Mouse (Mus musculus) lung, postnatal 14 days (tissue): ENCODE measurements around the gene Sh2d4b.
A peak's percentile ranks its signal among the peaks of the same experiment; 100 is the strongest.

Experiments used
- DNase-seq: peaks from one replicate; pipeline ENCODE4 v3.0.0; 2021

Gene Sh2d4b

DNA sequence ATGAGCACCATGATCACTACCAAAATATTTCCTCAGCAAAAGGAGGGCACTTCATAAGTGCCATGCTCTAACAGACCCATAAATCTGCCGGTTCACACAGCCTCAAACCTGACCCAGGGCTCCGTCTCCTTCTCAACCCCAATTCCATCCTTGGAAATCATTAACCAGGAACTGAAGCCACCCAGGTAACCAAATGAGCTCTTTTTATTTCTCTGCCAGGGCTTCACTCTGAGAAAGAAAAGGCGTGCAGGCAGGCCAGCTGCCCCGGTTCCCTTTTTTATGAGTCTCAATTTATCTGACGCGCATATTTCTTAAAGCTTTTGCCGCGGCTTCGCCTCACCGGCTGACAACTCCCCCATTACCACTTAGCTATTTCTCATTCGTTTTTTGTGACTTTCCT is 63.0 kb downstream of the Sh2d4b start:
- DNase-seq = no peak

DNA sequence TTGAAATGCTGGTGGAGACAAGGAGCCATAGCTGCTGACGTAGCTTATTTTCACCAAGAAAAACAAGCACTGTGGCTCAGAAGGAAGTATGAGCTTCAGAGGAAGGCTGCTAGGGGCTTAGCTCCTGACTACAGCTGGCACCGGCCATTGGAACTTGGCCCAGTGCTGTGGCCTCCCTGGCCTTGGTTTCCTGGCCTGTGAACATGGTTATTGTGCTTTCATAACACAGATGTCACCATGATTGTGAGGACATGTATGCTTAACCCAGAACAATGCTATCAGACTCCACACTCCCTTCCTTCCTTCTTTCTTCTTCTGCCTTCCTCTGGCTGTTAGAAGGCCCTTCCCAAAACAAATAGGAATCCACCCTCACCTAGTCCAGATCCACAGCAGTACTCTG is 75.0 kb downstream of the Sh2d4b start:
- peak; percentile 60 for DNase-seq

DNA sequence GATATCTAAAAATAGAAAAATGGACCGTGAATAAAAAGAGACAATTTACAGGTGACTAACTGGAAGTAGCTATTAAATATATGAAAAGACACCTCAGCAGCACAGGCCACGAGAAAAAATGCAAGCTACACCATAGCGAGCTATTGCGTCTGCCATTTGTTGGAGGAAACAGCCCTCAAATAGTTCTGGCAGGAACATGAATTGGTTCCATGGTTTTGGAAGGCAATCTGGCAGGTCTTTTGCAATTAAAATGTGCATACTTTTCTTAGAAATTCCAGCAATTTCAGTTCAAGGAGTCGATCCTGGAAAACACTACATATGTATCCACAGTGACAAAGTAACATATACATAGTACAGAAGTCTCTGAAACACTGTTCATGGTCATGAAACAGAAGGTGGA is 76.4 kb downstream of the Sh2d4b start:
- DNase-seq = no peak

DNA sequence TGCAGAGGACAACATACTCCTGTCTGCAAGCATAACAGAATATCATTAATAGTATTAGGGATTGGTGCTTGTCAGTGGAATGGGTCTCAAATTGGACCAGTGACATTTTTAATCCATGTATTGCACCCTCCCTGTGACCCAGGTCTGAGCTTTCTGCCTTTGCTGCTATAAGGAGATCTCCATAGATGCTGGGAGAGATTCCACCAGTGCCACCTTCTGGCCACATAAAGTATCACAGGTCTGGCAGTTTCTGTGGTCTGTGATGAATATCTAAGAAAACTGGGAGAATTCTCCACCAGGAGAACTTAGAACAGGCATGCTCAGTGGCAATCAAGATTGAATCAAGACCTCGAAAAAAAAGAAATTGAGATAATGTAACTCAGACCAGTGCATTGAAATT is 101.5 kb downstream of the Sh2d4b start:
- peak; percentile 44 for DNase-seq

DNA sequence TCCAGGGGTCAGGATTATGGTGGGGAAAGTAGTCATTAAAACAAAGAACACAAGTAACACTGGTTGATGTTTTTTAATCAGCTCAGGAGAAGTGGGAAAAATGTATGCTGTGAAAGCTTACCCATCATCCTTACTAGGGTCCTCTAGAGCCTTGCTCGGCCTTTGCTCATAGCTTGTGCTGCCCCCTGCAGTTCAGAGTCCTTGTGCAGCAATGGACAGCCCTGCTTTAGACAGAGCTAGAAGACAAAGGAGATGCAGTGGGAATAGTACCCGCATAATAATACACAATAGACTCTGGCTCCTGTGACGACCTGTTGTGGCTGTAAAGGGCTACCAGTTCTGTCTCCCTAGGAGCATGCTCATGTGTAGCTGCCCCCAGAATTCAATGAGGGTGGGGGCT is 104.0 kb downstream of the Sh2d4b start:
- peak; percentile 51 for DNase-seq

DNA sequence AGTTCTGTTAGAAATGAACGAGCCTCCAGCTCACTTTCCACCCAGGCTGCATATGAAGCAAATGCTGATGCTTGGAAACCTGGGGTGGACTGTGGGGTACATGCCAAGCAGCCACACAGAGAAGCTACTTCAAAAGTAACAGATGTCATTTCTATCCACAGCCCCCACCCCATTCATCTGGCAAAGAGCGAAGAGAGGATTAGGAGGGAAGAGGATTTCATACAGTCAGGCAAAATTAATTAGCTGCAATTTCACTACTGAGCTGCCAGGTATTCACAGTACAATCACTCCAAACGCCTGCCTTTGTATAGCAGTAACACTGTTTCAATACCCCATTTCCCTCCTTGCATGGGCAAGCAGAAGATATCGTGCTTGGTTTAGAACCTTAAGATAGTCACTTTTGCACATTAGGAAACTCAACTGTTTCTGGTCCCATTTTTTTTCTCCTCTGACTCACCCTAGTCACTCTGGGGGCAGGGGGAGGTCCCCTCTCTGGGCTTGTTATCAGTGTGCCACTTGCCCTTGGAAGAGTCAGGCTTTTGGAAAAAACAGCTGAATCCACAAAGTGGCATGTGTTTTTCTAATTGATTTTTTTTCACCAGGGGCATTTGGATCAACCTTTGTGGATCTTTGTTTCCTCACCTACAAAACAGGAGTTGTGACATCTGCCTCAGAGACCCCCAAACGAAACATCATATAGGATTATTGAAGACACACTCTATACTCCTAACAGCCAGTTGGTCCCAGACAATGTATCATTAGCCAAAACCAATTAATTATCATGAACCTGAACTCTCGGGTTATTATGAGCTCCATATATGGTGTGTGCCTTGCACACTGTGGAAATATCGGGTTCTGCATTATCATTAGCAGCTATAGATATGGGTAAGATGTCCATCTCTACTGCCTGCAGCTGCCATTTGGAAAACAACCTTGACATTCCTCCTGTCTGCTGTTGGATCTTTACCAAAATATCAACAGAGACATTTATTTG is 123.7 kb downstream of the Sh2d4b start:
- no peak for DNase-seq
